Mouse (Mus musculus) hindbrain, embryonic 15.5 days (tissue): ENCODE data around the gene Mfsd6l. TPM values are rescaled to one million over a fixed set of nuclear protein-coding genes. Genes with fewer than 3 reads are reported as not detected.

Source experiments
- ATAC-seq: fragments of 200-750 bp; cut with Nextera tagmentation; 2 replicates; pipeline ENCODE4 v1.8.0; 2017; ENCODE audit warnings: low read depth, moderate number of reproducible peaks, moderate TSS enrichment; ENCODE audit not compliant: low FRiP score
- H3K27ac ChIP-seq: fragments of 300-500 bp; sonication (generic); replicated peaks from 2 replicates; pipeline ENCODE4 v1.5.1; 2015; ENCODE audit warnings: mild to moderate bottlenecking, inconsistent platforms
- H3K27me3 ChIP-seq: fragments of 300-500 bp; sonication (generic); 2 replicates; pipeline ENCODE4 v1.6.1; 2015; ENCODE audit warnings: control low read depth, inconsistent platforms
- H3K36me3 ChIP-seq: fragments of 300-500 bp; sonication (generic); 2 replicates; pipeline ENCODE4 v1.6.1; 2015; ENCODE audit warnings: control low read depth, inconsistent platforms
- H3K4me1 ChIP-seq: fragments of 300-500 bp; sonication (generic); replicated peaks from 2 replicates; pipeline ENCODE4 v1.6.1; 2015; ENCODE audit warnings: control low read depth, inconsistent platforms
- H3K4me2 ChIP-seq: fragments of 300-500 bp; sonication (generic); 2 replicates; pipeline ENCODE4 v1.6.1; 2015; ENCODE audit warnings: moderate library complexity, mild to moderate bottlenecking, inconsistent platforms
- H3K4me3 ChIP-seq: fragments of 300-500 bp; sonication (generic); 2 replicates; pipeline ENCODE4 v1.5.1; 2015; ENCODE audit warnings: mild to moderate bottlenecking, inconsistent platforms
- H3K9ac ChIP-seq: fragments of 300-500 bp; sonication (generic); 2 replicates; pipeline ENCODE4 v1.6.1; 2015; ENCODE audit warnings: inconsistent platforms
- H3K9me3 ChIP-seq: fragments of 300-500 bp; sonication (generic); 2 replicates; pipeline ENCODE4 v1.6.1; 2016; ENCODE audit warnings: control low read depth, inconsistent platforms
- WGBS: fragments of 180-500 bp; shearing (Covaris S2); methylation state at CpG from one replicate; pipeline ENCODE4 v1.1.7; 2015; 5-methylcytosine and 5-hydroxymethylcytosine counted together
- polyA plus RNA-seq: library from polyadenylated mRNA; unstranded; fragments of >200 nt; fragmentation: Nextera tagmentation; extraction: Ambion mirVana; gene quantifications from 2 replicates; pipeline ENCODE4 v1.2.1, GENCODE M21; 2015

Gene Mfsd6l
- polyA plus RNA-seq, 1 experiment from 2014 or later = not detected

DNA sequence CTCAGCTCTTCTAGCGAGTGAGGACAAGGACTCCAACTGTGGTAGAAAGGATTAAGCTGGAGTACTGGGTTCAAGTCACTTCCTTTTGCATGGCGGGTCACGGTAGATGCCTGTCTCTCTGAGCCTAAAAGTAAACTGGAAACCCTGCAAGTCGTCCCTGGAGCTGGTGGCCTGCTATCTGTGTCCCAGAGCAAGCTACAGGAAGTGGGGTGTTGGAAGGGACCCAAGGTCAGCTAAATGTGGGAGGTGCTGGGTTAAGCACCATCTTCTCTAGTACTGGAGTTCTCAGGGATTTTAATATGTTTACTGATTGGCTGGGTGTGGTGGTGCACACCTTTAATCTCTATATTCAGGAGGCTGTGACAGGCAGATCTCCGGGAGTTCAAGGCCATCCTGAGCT is 23.2 kb upstream of the Mfsd6l start:
- H3K27me3 ChIP-seq = no peaks in the 10 kb centered on the region
- WGBS = 87% methylated on average over 5 of the region's 5 CpGs
- no peak overlapping the region for H3K4me2 ChIP-seq
- no peak for ATAC-seq
- H3K9me3 ChIP-seq = no peaks in the 10 kb centered on the region
- H3K4me1 ChIP-seq = no peaks in the 10 kb centered on the region; the same call in 1 of the 2 replicates
- no peaks in the 10 kb centered on the region for H3K36me3 ChIP-seq
- H3K9ac ChIP-seq = no peak overlapping the region
- no peak overlapping the region for H3K4me3 ChIP-seq
- H3K27ac ChIP-seq = no peak overlapping the region

DNA sequence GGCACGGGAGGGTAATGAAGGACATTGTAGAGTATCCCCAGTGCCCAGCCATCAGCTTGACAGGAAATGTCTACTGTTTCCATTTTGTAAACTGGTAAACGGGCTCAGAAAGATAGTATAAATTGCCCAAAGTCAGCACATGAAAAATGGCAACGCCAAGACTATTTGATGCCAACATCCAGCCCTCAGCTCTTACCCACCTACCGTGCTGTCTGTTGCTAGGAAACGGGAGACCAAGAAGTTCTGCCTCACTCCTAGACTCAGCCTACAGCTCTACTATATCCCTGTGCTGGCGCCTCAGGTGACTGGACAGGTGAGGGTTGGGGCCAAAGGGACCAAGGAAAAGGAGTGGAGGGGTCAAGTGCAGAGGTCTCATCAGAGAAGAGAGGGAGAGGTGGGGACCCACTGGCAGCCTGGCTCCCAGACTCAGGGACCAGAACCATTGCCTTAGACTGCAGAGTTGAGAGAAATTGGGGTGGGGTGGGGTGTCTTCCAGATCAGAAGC is 22.0 kb upstream of the Mfsd6l start:
- Histone ChIP-seq H3K9me3 (no peaks in the 10 kb centered on the region), H3K4me2 (no peak overlapping the region), H3K4me3 (no peak overlapping the region), H3K27me3 (no peaks in the 10 kb centered on the region), H3K36me3 (no peaks in the 10 kb centered on the region), H3K4me1 (no peaks in the 10 kb centered on the region; the same call in 1 of the 2 replicates), H3K27ac (no peak overlapping the region), H3K9ac (no peak overlapping the region)
- WGBS = 79% methylated on average over 6 of the region's 6 CpGs
- ATAC-seq = no peak

DNA sequence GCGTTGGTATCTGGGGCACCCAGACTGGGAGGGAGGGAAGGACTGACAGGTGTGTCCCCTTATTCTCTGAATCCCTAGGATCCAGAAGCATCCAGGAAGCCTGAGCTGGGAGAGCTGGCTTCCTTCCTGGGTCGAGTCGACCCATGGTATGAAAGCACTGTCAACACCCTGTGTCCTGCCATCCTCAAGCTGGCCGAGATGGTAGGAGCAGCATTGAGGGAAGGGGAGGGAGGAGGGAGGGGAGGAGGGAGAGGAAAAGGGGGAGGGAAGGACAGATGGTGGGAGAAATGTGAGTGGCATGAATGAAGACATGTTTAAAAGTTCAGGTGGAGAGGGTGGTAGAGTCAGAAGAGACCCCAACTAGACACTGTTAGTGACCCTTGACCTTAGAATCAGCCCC is 20.0 kb upstream of the Mfsd6l start:
- 74% methylated on average over 4 of the region's 4 CpGs for WGBS
- Histone ChIP-seq H3K9me3 (no peaks in the 10 kb centered on the region), H3K36me3 (no peaks in the 10 kb centered on the region), H3K4me1 (no peaks in the 10 kb centered on the region; the same call in 1 of the 2 replicates), H3K4me2 (no peak overlapping the region), H3K27me3 (no peaks in the 10 kb centered on the region), H3K27ac (no peak overlapping the region), H3K4me3 (no peak overlapping the region), H3K9ac (no peak overlapping the region)
- no peak for ATAC-seq

DNA sequence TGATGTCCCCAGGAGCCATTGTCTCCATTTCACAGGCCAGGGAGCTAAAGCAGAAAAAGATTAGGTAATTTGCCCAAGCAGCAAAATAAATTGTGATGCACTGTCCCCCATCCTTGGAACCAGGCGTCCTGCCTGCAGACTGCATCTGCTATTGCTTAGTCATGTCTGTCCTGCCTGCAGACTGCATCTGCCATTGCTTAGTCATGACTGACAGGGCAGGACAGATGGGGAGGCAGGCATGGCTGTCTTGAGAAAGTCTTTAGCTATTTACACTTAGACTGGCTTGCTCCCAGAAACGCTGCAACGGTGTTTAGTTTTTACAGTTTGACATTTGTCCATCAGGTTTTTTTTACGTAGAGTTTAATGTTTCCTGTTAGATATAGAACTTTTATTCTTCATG is 19.5 kb upstream of the Mfsd6l start:
- 50% methylated on average over 4 of the region's 4 CpGs for WGBS
- Histone ChIP-seq H3K4me3 (no peak overlapping the region), H3K9ac (no peak overlapping the region), H3K27ac (no peak overlapping the region), H3K36me3 (no peaks in the 10 kb centered on the region), H3K9me3 (no peaks in the 10 kb centered on the region), H3K4me2 (no peak overlapping the region), H3K27me3 (no peaks in the 10 kb centered on the region), H3K4me1 (no peaks in the 10 kb centered on the region; the same call in 1 of the 2 replicates)
- no peak for ATAC-seq

DNA sequence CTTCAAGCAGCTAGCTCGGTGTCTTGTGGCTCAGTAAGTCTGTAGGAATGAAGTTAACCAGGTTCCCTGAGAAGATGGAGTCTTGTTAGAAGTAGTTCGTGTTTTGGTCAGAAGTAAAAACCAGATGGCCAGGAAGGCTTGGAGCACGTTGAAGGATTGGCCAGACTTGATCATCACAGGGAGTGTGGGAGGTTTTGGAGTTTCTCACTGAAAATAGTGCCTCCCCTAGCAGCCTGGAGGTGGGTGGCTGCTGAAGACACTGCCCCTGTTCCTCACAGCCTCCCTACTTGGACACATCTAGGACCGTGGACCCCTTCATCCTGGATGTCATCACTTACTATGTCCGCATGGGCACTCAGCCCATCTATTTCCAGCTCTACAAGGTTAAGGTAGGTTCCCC is 16.4 kb upstream of the Mfsd6l start:
- no peak overlapping the region for H3K4me2 ChIP-seq
- H3K9ac ChIP-seq = no peak overlapping the region
- no peak for ATAC-seq
- H3K27me3 ChIP-seq = no peaks in the 10 kb centered on the region
- H3K4me3 ChIP-seq = no peak overlapping the region
- no peaks in the 10 kb centered on the region for H3K36me3 ChIP-seq
- 66% methylated on average over 5 of the region's 5 CpGs for WGBS
- H3K9me3 ChIP-seq = no peaks in the 10 kb centered on the region
- no peaks in the 10 kb centered on the region; the same call in 1 of the 2 replicates for H3K4me1 ChIP-seq
- H3K27ac ChIP-seq = no peak overlapping the region

GRCm38 (mm10) chr11:68544554-68544953 is 11.4 kb upstream of the Mfsd6l start:
- Histone ChIP-seq H3K4me1 (no peaks in the 10 kb centered on the region), H3K9ac (no peak overlapping the region), H3K36me3 (no peaks in the 10 kb centered on the region), H3K4me2 (no peak overlapping the region), H3K27me3 (no peaks in the 10 kb centered on the region), H3K9me3 (no peaks in the 10 kb centered on the region), H3K27ac (no peak overlapping the region), H3K4me3 (no peak overlapping the region)
- ATAC-seq = no peak
- WGBS = 5% methylated on average over 8 of the region's 8 CpGs

GRCm38 (mm10) chr11:68545172-68545571 is 10.8 kb upstream of the Mfsd6l start:
- Histone ChIP-seq H3K27ac (no peak overlapping the region), H3K9ac (no peak overlapping the region), H3K9me3 (no peaks in the 10 kb centered on the region), H3K4me3 (no peak overlapping the region), H3K4me2 (no peak overlapping the region), H3K27me3 (no peaks in the 10 kb centered on the region), H3K36me3 (no peaks in the 10 kb centered on the region), H3K4me1 (no peaks in the 10 kb centered on the region)
- ATAC-seq = no peak
- 58% methylated on average over 7 of the region's 7 CpGs for WGBS

- H3K4me3 ChIP-seq = no peak overlapping the region
- no peak overlapping the region for H3K27ac ChIP-seq
- no peak for ATAC-seq
- no peak overlapping the region for H3K4me2 ChIP-seq
- H3K27me3 ChIP-seq = no peaks in the 10 kb centered on the region
- no peak overlapping the region for H3K9ac ChIP-seq
- H3K36me3 ChIP-seq = no peaks in the 10 kb centered on the region
- H3K9me3 ChIP-seq = no peaks in the 10 kb centered on the region
- H3K4me1 ChIP-seq = no peaks in the 10 kb centered on the region
- WGBS = 81% methylated on average over 8 of the region's 8 CpGs
Measured at GRCm38 (mm10) chr11:68545682-68546222, 10.2 kb upstream of the Mfsd6l start.

DNA sequence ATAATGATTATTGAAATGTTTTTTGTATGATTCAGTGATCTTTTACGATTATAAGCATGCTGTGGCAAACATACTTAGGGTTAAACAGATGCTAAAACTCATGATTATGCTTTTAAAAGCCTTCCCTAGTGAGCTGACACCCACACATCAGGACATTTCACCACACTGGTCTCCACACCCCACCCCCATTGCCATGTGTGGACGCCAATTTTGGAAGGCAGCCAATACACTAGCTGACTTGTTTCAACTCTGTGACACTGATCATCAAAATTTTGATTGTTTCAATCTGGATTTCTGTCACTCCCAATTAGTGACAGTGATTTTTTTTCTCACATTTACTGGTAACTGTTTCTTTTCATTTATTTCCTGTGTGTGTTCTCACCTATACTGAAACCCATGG is 8.5 kb upstream of the Mfsd6l start:
- no peaks in the 10 kb centered on the region for H3K9me3 ChIP-seq
- H3K27ac ChIP-seq = no peak overlapping the region
- H3K4me1 ChIP-seq = no peaks in the 10 kb centered on the region
- no peak for ATAC-seq
- no peaks in the 10 kb centered on the region for H3K36me3 ChIP-seq
- no peak overlapping the region for H3K9ac ChIP-seq
- H3K4me3 ChIP-seq = no peak overlapping the region
- no peak overlapping the region for H3K4me2 ChIP-seq
- 54% methylated on average over 2 of the region's 2 CpGs for WGBS
- no peaks in the 10 kb centered on the region for H3K27me3 ChIP-seq

- H3K9ac ChIP-seq = no peak overlapping the region
- H3K4me1 ChIP-seq = no peaks in the 10 kb centered on the region
- H3K36me3 ChIP-seq = no peaks in the 10 kb centered on the region
- H3K4me3 ChIP-seq = no peak overlapping the region
- 51% methylated on average over 3 of the region's 3 CpGs for WGBS
- H3K9me3 ChIP-seq = no peaks in the 10 kb centered on the region
- no peak overlapping the region for H3K4me2 ChIP-seq
- H3K27ac ChIP-seq = no peak overlapping the region
- ATAC-seq = no peak
- no peaks in the 10 kb centered on the region for H3K27me3 ChIP-seq
Measured at GRCm38 (mm10) chr11:68549597-68549996, 6.4 kb upstream of the Mfsd6l start.

DNA sequence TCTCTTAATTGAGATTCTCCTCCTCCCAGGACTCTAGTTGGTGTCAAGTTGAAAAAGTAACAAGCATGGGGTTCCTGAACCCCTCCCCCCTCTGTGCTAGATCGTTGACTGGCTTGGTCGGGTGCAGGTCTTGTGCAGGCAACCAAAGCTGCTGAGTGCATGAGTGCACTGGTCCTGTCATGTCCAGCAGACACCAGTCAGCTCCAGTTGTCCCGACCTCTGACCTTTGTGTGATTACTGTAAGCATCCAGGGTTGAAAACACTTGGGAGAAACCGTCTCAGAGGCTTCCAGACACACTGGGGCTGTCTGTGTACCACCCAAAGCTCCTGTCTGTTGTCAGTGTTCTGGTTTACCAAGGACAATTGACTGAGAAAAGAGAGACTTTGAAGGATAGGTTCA is 5.6 kb upstream of the Mfsd6l start:
- Histone ChIP-seq H3K9ac (no peak overlapping the region), H3K4me3 (no peak overlapping the region), H3K36me3 (no peaks in the 10 kb centered on the region), H3K9me3 (no peaks in the 10 kb centered on the region), H3K27ac (no peak overlapping the region), H3K4me1 (no peaks in the 10 kb centered on the region), H3K4me2 (no peak overlapping the region), H3K27me3 (no peaks in the 10 kb centered on the region)
- WGBS = 69% methylated on average over 4 of the region's 4 CpGs
- ATAC-seq = no peak

- WGBS = 42% methylated on average over 8 of the region's 8 CpGs
- Histone ChIP-seq H3K9ac (no peak overlapping the region), H3K36me3 (no peaks in the 10 kb centered on the region), H3K27me3 (no peaks in the 10 kb centered on the region), H3K9me3 (no peaks in the 10 kb centered on the region), H3K4me1 (peaks cover 3% of the 10 kb centered on the region), H3K4me2 (no peak overlapping the region), H3K27ac (no peak overlapping the region), H3K4me3 (no peak overlapping the region)
- no peak for ATAC-seq
Measured at GRCm38 (mm10) chr11:68553981-68554471, 2.0 kb upstream of the Mfsd6l start.

GRCm38 (mm10) chr11:68559546-68559945 is 3.6 kb downstream of the Mfsd6l start:
- Histone ChIP-seq H3K36me3 (no peaks in the 10 kb centered on the region), H3K4me1 (peaks cover 3% of the 10 kb centered on the region)

More at GRCm38 (mm10) chr11:68559546-68559945, 3.6 kb downstream of the Mfsd6l start:
- H3K9me3 ChIP-seq = no peaks in the 10 kb centered on the region
- 41% methylated on average over 1 of the region's 1 CpGs for WGBS
- no peaks in the 10 kb centered on the region for H3K27me3 ChIP-seq
- no peak overlapping the region for H3K4me3 ChIP-seq
- H3K27ac ChIP-seq = no peak overlapping the region
- no peak overlapping the region for H3K4me2 ChIP-seq
- H3K9ac ChIP-seq = no peak overlapping the region
- ATAC-seq = no peak
